Mouse (Mus musculus) gastrocnemius, postnatal 14 days (tissue): ENCODE measurements at regions not wholly inside any gene's neighbourhood (a gene's known extent, or its start where the extent isn't known, plus 50 kb on each side); places are given as distances from the start of the nearest gene placed in this dataset.

Experiments used
- DNase-seq: peaks from one replicate; pipeline ENCODE4 v3.0.0; 2021; ENCODE audit warnings: mixed read lengths
- intact Hi-C: fragments of 180-260 bp; cut with DNase I; formaldehyde crosslinking; loops from one replicate; pipeline ENCODE4 v1.15.1; 2025; ENCODE audit warnings: low total_unique reads

GRCm38 (mm10) chr9:46431053-46431452 is 111.3 kb upstream of the 4931429L15Rik start:
- DNase-seq, result no peak
- intact Hi-C loops, result no loop called here

- DNase-seq, result no peak
- intact Hi-C loops, result no loop called here
Measured at GRCm38 (mm10) chr9:46423184-46423967, 103.6 kb upstream of the 4931429L15Rik start.

- intact Hi-C loops, result no loop called here
- no peak for DNase-seq
Measured at GRCm38 (mm10) chr9:46421688-46422274, 102.0 kb upstream of the 4931429L15Rik start.

DNA sequence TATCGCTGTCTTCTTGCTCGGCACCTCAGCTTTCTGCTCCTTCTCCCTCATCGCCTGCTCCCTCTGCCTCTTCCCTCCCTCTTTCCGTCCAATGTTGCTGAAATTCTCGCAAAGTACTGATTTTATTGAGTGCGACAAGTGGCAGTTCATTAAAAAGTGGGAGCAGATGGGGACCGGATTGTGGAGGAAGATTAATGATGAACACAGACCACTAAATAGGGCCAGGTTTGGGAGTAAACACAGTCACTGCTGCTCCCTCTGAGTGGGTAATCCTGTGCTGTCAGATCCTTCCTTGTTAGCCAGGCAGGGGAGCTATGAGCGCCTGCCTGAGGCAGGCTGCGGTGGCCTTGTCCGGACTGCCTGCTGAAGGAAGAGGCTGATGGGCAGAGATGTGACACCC is 91.9 kb upstream of the 4931429L15Rik start:
- intact Hi-C loops, result no loop called here
- DNase-seq, result no peak

- intact Hi-C loops, result no loop called here
- DNase-seq, result no peak
Measured at GRCm38 (mm10) chr9:46408776-46409175, 89.0 kb upstream of the 4931429L15Rik start.

DNA sequence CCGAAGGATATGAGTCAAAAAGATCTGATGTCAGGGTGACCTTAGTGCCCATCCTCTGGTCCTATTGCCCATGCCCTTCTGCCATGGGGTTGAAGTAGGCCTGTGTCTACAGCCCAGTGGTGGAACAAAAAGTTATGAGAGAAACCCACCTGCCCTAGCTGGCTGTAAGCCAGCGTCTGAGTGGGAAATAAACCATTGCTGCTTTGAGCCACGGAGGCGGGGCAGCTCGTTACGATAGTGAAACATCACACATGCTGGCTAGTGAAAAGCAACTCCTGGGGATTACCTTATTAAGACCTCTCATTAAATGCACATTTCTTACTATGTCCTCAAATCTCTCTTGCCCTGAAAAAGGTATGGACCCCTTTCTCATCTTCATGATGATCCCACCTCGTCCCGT is 86.8 kb upstream of the 4931429L15Rik start:
- intact Hi-C loops, result no loop called here
- DNase-seq, result no peak

GRCm38 (mm10) chr9:46396591-46396990 is 76.8 kb upstream of the 4931429L15Rik start:
- DNase-seq, result no peak
- intact Hi-C loops, result no loop called here

- intact Hi-C loops, result no loop called here
- no peak for DNase-seq
Measured at GRCm38 (mm10) chr9:46395156-46395765, 75.5 kb upstream of the 4931429L15Rik start.

GRCm38 (mm10) chr9:46394239-46394638 is 74.5 kb upstream of the 4931429L15Rik start:
- intact Hi-C loops, result no loop called here
- DNase-seq, result no peak

- intact Hi-C loops, result no loop called here
Measured at GRCm38 (mm10) chr9:46392641-46393321, 73.0 kb upstream of the 4931429L15Rik start.

DNA sequence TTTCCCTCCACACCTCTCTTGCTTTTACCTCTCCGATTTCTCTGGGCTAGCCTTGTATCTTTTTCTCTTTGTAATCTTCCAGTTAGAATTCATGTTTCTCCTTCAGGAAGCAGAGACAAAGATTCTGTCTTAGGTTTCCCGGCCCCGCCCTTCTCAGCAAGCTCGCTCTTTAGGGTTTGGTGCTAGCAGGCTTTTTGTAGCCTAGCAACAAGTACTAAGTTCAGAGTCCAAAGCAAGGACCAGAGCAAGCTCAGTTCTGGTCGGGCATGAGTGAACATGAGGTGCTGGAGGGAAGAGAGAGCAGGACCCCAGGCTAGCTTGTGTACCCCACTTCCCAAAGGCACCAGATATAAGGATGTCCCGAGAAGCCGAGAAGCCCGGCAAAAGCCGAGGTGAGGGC is 70.0 kb upstream of the 4931429L15Rik start:
- no peak for DNase-seq

More at GRCm38 (mm10) chr9:46392641-46393321, 73.0 kb upstream of the 4931429L15Rik start:
- peak; percentile 24 for DNase-seq

GRCm38 (mm10) chr9:46388677-46389676 is 69.2 kb upstream of the 4931429L15Rik start:
- no peak for DNase-seq
- intact Hi-C loops, result no loop called here

More for the DNA sequence above, 70.0 kb upstream of the 4931429L15Rik start:
- intact Hi-C loops, result no loop called here

DNA sequence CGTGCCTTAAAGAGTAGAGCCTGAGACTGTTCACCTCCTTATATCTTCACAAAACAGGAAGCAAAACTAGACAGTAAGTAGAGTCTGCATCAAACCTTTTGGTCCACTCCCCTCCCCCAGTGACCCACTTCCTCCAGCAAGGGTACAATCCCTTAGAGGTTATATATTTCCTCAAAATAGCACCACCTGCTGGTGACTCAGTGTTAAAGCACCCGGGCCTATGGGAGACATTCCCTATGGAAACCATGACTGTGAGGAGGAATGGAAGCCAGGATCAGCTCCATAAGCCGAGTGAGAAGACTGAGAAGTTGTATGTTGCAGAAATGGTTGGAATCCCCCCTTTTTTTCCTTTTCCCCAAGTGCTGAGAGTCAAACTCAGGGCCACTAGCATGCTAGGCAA is 66.5 kb upstream of the 4931429L15Rik start:
- intact Hi-C loops, result no loop called here
- no peak for DNase-seq

GRCm38 (mm10) chr9:46381342-46381741 is 61.6 kb upstream of the 4931429L15Rik start:
- intact Hi-C loops, result no loop called here
- no peak for DNase-seq

- no peak for DNase-seq
Measured at GRCm38 (mm10) chr9:46379453-46379852, 59.7 kb upstream of the 4931429L15Rik start.

DNA sequence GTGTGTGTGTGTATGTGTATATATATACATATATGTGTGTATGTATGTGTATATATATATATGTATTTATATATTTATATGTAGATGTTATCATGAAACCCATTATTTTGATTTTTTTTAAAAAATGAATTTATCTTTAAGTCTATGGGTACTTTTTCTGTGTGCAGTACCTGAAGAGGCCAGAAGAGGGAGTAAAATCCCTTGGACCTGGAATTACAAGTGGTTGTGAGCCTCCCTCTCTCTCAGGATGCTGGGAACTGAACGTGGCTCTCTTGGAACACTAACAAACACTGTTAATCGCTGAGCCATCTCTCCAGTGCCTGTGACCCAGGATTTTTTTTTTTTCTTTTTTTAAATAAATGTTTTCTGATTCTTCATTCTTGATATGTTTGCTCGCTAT is 58.6 kb upstream of the 4931429L15Rik start:
- intact Hi-C loops, result no loop called here
- no peak for DNase-seq

More at GRCm38 (mm10) chr9:46379453-46379852, 59.7 kb upstream of the 4931429L15Rik start:
- intact Hi-C loops, result no loop called here
